Comparison of ENCODE assay signal across 9 mouse cellular contexts in the genomic region with DNA sequence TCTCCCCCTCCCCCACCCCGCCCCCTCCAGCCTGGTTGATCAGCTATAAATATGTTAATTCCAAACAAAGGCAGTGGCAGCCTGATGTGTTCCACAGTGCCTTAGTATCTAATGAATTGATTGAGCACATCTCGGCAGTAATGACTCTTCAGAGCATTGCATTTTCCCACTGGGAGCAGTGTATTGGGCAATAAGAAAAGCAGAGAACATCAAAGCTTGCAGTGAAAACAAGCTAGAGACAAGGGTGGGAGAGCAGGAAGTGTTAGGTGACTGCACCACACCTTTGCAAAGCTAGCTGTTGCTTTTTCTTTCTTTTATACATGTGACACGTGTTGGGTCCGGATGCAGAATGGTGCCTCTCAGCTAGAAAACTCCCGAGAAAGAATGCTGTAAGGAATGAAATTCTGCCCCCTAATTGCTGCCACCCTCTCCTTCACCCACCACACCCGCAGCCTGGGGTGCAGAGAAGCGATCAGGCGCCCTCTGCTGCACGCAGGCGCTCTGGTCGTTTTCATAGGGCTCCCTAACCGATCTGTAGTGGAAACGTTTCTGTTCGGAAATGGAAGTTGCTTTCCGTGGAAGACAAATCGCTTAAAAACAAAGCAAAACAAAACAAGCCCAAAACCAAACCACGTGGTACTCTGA. TPM values are rescaled to one million over a fixed set of nuclear protein-coding genes. Genes with fewer than 3 reads are reported as not detected.
DNase-seq lines count a peak whose midpoint lies in the region; ATAC-seq lines count a peak whose summit lies in the region.
"Had no signal": no experiment of that assay in that cellular context is flagged by ENCODE, and none has a peak within 500 bp of the region (broad histone marks: within the 10 kb centered on the region; RNA-seq: fewer than 3 reads in every experiment).

No protein-coding gene starts in this region.

- no peaks in the 10 kb centered on the region for H3K36me3 ChIP-seq in hindbrain, embryonic 11.5 days (ENCODE audit: control insufficient read depth, insufficient read depth, low read length)
- H3K36me3 ChIP-seq in stomach, embryonic 15.5 days, result no peaks in the 10 kb centered on the region

- 9% methylated on average over 17 of the region's 17 CpGs for WGBS in hindbrain, embryonic 11.5 days
- WGBS in stomach, embryonic 15.5 days, result 7% methylated on average over 17 of the region's 17 CpGs

- H3K9ac ChIP-seq in hindbrain, embryonic 11.5 days (ENCODE audit: low read depth, low read length), result no peak overlapping the region
- no peak overlapping the region for H3K9ac ChIP-seq in stomach, embryonic 15.5 days

- peak; percentile 68 for ATAC-seq in hindbrain, embryonic 11.5 days (ENCODE audit: low FRiP score)
- ATAC-seq in stomach, embryonic 15.5 days (ENCODE audit: insufficient read depth, low FRiP score, low read depth), result 0 out of 2 replicates have a peak, but pooled peaks have one; percentile 57

- DNase-seq in cerebellum, postnatal 14 days, result peak; percentile 56 to 66
- DNase-seq in cerebellum, adult 11 months, result no peak
- DNase-seq in CD4-positive helper T cell, adult 2 months (ENCODE audit: low read depth, low spot score), result peak; percentile 82
- peak; percentile 70 for DNase-seq in embryo, embryonic 10.5 days (ENCODE audit: low spot score)
- DNase-seq in hindbrain, embryonic 11.5 days (ENCODE audit: low spot score), result peak; percentile 68
- peak; percentile 36 to 44 for DNase-seq in layer of hippocampus, postnatal 14 days (ENCODE audit: low spot score in 2 of 2)
- peak; percentile 39 for DNase-seq in mesoderm, embryonic 11.5 days (ENCODE audit: low read depth, low spot score)

- no peaks in the 10 kb centered on the region for H3K9me3 ChIP-seq in hindbrain, embryonic 11.5 days (ENCODE audit: control insufficient read depth, low read length)
- no peaks in the 10 kb centered on the region for H3K9me3 ChIP-seq in stomach, embryonic 15.5 days

- H3K4me3 ChIP-seq in hindbrain, embryonic 11.5 days (ENCODE audit: low read depth, low read length), result no peak overlapping the region
- H3K4me3 ChIP-seq in stomach, embryonic 15.5 days (replicated peaks), result no peak overlapping the region

- peaks cover 5% of the 10 kb centered on the region for H3K4me1 ChIP-seq in hindbrain, embryonic 11.5 days (replicated peaks; ENCODE audit: control insufficient read depth, insufficient read depth, low read length)
- H3K4me1 ChIP-seq in stomach, embryonic 15.5 days, result no peaks in the 10 kb centered on the region

- no peaks in the 10 kb centered on the region for H3K27me3 ChIP-seq in hindbrain, embryonic 11.5 days (ENCODE audit: control insufficient read depth, insufficient read depth, low read length)
- H3K27me3 ChIP-seq in stomach, embryonic 15.5 days (replicated peaks), result no peaks in the 10 kb centered on the region

- H3K27ac ChIP-seq in hindbrain, embryonic 11.5 days (ENCODE audit: low read depth, low read length), result 0 out of 2 replicates have a peak overlapping the region, but pooled peaks have one; percentile 17
- no peak overlapping the region for H3K27ac ChIP-seq in stomach, embryonic 15.5 days

- H3K4me2 ChIP-seq in hindbrain, embryonic 11.5 days (replicated peaks; ENCODE audit: low read depth, low read length), result peak overlapping the region; percentile 5; the same call in 1 of the 2 replicates
- peak overlapping the region; percentile 37 for H3K4me2 ChIP-seq in stomach, embryonic 15.5 days

RNA-seq across cellular contexts. Expression of a gene that starts 38.8 kb away (rescaled TPM):
- 0.69 and 1.0 TPM in 2 replicates for polyA plus RNA-seq in hindbrain, embryonic 11.5 days (2014; fragmentation: Nextera tagmentation; extraction: Ambion mirVana)
- under 1 TPM; 0.23 to 0.29 TPM for total RNA-seq in layer of hippocampus, postnatal 14 days (2021)
- not detected in 2 replicates for polyA plus RNA-seq in stomach, embryonic 15.5 days (2015; fragmentation: Nextera tagmentation; extraction: Ambion mirVana)
- total RNA-seq: MEL had no signal
